Mouse (Mus musculus): ENCODE results near the gene Pou5f2. TPM values are rescaled to one million over a fixed set of nuclear protein-coding genes. Genes with fewer than 3 reads are reported as not detected.

The Pou5f2 gene
- 0.75 and 0.83 TPM in 2 replicates for polyA plus RNA-seq (2015; fragmentation: Nextera tagmentation; extraction: Ambion mirVana)

DNA sequence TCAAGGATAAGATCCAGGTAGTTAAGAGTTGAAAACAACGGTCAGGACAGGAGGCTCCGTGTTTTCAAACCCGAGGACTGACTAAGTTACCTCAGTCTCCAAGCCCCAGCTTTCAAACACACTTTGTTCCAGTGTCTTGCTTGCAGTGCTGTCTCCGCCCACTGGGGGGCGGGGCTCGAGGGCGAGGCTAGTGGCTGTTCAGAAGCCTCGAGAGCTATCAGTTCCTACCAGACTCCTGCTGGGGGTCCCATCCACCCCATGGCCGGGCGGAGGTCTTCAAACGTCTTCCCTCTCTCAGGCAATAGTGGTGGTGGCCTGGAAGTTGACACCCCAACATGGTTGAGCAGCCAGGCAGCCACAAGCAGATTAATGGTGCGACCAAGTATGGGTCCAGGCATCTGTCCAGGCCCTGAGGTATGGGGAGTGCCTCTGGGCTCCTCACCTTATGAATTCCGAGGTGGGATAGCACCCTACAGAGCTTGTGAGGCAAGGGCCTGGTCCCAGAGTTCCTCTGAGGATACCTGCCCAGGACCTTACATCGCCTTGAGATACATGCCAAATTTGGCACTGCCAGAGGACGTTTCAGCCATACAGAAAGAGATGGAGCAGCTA is at the start of gene Pou5f2:
Gene Pou5f2, plus strand, starts transcription at position 220 of the 612 bp plus-strand sequence.
- no peak within 1 kb of the TSS for H3K4me3 ChIP-seq
- H3K9ac ChIP-seq = no peak within 1 kb of the TSS
- 0 out of 2 replicates have a peak, but pooled peaks have one; percentile 7 for ATAC-seq (replicated peaks; ENCODE audit: insufficient number of reproducible peaks, insufficient read depth, low FRiP score, low read depth)
- no peak within 1 kb of the TSS for H3K4me2 ChIP-seq
- WGBS = 51% methylated on average over 15 of the region's 15 CpGs
- H3K9me3 ChIP-seq (replicated peaks) = no peaks in the 10 kb centered on the region
- no peaks in the 10 kb centered on the region for H3K27me3 ChIP-seq
- H3K27ac ChIP-seq = no peak within 1 kb of the TSS
- H3K36me3 ChIP-seq = no peaks in the 10 kb centered on the region
- no peaks in the 10 kb centered on the region for H3K4me1 ChIP-seq (replicated peaks)

GRCm38 (mm10) chr13:77976248-77976647 is 48.5 kb upstream of the Pou5f2 start:
- Histone ChIP-seq H3K27me3 (no peaks in the 10 kb centered on the region), H3K4me3 (no peak overlapping the region), H3K36me3 (no peaks in the 10 kb centered on the region), H3K9ac (no peak overlapping the region), H3K27ac (no peak overlapping the region), H3K4me2 (no peak overlapping the region), H3K9me3 (replicated peaks) (no peaks in the 10 kb centered on the region), H3K4me1 (replicated peaks) (no peaks in the 10 kb centered on the region)
- WGBS = 70% methylated on average over 3 of the region's 3 CpGs
- ATAC-seq (replicated peaks; ENCODE audit: insufficient number of reproducible peaks, insufficient read depth, low FRiP score, low read depth) = no peak

DNA sequence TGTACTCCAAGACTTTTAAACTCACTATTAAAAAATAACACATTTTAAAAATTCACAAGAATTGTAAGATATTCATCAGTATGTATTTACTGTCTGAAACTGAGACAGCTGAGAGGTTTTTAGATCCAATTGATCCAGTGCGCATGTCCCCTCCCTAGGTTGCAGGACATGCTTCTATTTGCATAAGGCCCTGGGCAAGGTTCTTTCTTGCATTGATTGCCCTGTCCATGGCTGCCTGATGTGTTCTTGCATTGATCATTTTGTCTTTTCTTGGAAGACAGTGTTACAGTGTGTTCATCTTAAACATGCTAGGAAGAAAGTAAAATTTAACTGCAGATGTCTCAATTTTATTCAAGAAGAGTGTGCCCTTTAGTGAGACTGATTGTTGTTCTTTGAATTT is 47.6 kb upstream of the Pou5f2 start:
- no peaks in the 10 kb centered on the region for H3K4me1 ChIP-seq (replicated peaks)
- H3K27me3 ChIP-seq = no peaks in the 10 kb centered on the region
- no peaks in the 10 kb centered on the region for H3K36me3 ChIP-seq
- ATAC-seq (replicated peaks; ENCODE audit: insufficient number of reproducible peaks, insufficient read depth, low FRiP score, low read depth) = no peak
- H3K9me3 ChIP-seq (replicated peaks) = no peaks in the 10 kb centered on the region
- no peak overlapping the region for H3K4me2 ChIP-seq
- no peak overlapping the region for H3K4me3 ChIP-seq
- H3K27ac ChIP-seq = no peak overlapping the region
- H3K9ac ChIP-seq = no peak overlapping the region
- 94% methylated on average over 1 of the region's 1 CpGs for WGBS

DNA sequence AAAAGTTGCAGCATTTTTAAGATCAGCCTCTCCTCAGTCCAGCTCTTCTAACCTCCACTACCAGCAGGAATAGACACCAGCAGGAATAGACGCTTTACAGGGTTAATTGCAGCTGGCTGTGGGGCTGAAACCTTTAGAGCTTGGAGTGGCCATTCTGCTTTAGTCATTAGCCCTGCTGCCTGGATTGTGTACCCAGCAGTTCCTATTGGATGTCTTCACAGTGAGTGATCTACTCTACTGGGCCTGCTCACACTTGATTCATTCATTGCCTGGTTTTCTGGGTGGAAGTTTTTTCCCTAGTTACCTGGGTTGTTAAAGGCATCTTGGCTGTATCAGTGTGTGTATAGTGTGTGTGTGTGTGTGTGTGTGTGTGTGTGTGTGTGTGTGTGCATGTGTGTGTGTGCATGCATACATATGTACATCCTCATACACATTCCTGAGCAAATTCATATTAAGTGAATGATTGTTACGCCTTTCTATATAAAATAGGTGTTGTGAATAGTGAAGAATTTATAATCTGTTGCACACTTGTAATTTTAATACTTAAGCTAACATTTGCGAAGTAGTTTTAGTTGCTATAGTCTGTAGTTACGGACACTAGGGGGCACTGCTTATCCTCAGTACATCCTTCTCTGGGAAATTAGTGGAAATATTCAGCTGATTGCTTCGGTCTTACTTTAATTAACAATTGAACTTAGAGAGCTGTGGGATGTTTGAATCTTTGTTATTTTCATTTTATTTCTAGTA is 42.4 kb upstream of the Pou5f2 start:
- Histone ChIP-seq H3K9ac (no peak overlapping the region), H3K27ac (no peak overlapping the region), H3K9me3 (replicated peaks) (no peaks in the 10 kb centered on the region), H3K36me3 (no peaks in the 10 kb centered on the region), H3K4me1 (replicated peaks) (peaks cover 3% of the 10 kb centered on the region; the same call in 1 of the 2 replicates), H3K4me3 (no peak overlapping the region), H3K4me2 (no peak overlapping the region), H3K27me3 (no peaks in the 10 kb centered on the region)
- no peak for ATAC-seq (replicated peaks; ENCODE audit: insufficient number of reproducible peaks, insufficient read depth, low FRiP score, low read depth)
- WGBS = 31% methylated on average over 5 of the region's 5 CpGs

DNA sequence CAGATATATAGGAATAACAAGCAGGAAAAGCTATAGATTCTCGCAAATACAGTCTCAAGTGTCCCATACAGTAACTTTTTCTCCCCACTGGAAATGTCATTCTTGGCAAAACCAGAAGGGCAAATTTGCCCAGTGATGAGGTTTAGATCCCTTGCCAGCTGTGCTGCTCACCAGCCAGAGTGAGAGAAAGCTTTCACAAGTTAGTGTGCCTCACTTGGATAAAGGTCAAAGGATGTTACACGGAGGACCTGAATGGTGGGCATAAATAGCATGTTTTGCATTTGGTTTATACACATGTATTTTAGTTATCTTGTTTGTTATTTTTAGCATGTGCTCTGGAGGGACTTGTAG is 41.9 kb upstream of the Pou5f2 start:
- Histone ChIP-seq H3K9ac (no peak overlapping the region), H3K27me3 (no peaks in the 10 kb centered on the region), H3K36me3 (no peaks in the 10 kb centered on the region), H3K9me3 (replicated peaks) (no peaks in the 10 kb centered on the region), H3K4me3 (no peak overlapping the region), H3K4me1 (replicated peaks) (peaks cover 3% of the 10 kb centered on the region; the same call in 1 of the 2 replicates), H3K27ac (0 out of 2 replicates have a peak overlapping the region, but pooled peaks have one; percentile 27), H3K4me2 (no peak overlapping the region)
- no peak for ATAC-seq (replicated peaks; ENCODE audit: insufficient number of reproducible peaks, insufficient read depth, low FRiP score, low read depth)
- WGBS = 61% methylated on average over 2 of the region's 2 CpGs

- no peaks in the 10 kb centered on the region for H3K36me3 ChIP-seq
- H3K9me3 ChIP-seq (replicated peaks) = no peaks in the 10 kb centered on the region
- no peaks in the 10 kb centered on the region for H3K4me1 ChIP-seq (replicated peaks)
- H3K27me3 ChIP-seq = no peaks in the 10 kb centered on the region
- no peak overlapping the region for H3K4me3 ChIP-seq
- no peak overlapping the region for H3K27ac ChIP-seq
- no peak for ATAC-seq (replicated peaks; ENCODE audit: insufficient number of reproducible peaks, insufficient read depth, low FRiP score, low read depth)
- H3K9ac ChIP-seq = no peak overlapping the region
- H3K4me2 ChIP-seq = no peak overlapping the region
- WGBS = 69% methylated on average over 5 of the region's 5 CpGs
Observed at GRCm38 (mm10) chr13:77991189-77991886, 33.4 kb upstream of the Pou5f2 start.

GRCm38 (mm10) chr13:78004649-78005048 is 20.1 kb upstream of the Pou5f2 start:
- Histone ChIP-seq H3K9ac (no peak overlapping the region), H3K9me3 (replicated peaks) (no peaks in the 10 kb centered on the region), H3K27ac (no peak overlapping the region), H3K27me3 (no peaks in the 10 kb centered on the region), H3K4me1 (replicated peaks) (no peaks in the 10 kb centered on the region), H3K36me3 (no peaks in the 10 kb centered on the region), H3K4me2 (no peak overlapping the region), H3K4me3 (no peak overlapping the region)
- ATAC-seq (replicated peaks; ENCODE audit: insufficient number of reproducible peaks, insufficient read depth, low FRiP score, low read depth) = no peak
- 69% methylated on average over 4 of the region's 4 CpGs for WGBS

DNA sequence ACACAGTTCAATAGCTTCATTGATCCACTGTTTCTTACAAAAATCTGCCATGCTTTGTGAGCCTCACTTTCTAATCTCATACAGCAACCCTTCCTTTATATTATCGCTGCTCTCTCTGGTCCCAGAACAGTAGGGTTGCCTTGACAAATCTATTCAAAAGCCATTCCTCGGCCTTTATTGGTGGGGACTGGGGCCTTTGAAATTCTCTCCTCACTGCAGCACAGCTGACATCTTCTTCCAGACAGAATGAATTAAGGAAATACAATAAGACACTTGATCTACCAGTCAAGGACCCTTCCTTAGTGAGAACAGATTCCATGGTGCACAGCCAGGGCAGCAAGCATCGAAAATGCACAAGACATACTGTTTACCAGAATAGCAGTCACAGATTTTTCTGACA is 19.4 kb upstream of the Pou5f2 start:
- no peaks in the 10 kb centered on the region for H3K36me3 ChIP-seq
- WGBS = 64% methylated on average over 3 of the region's 3 CpGs
- H3K27me3 ChIP-seq = no peaks in the 10 kb centered on the region
- H3K27ac ChIP-seq = no peak overlapping the region
- H3K4me2 ChIP-seq = no peak overlapping the region
- no peaks in the 10 kb centered on the region for H3K4me1 ChIP-seq (replicated peaks)
- H3K9me3 ChIP-seq (replicated peaks) = no peaks in the 10 kb centered on the region
- H3K9ac ChIP-seq = no peak overlapping the region
- no peak overlapping the region for H3K4me3 ChIP-seq
- ATAC-seq (replicated peaks; ENCODE audit: insufficient number of reproducible peaks, insufficient read depth, low FRiP score, low read depth) = no peak

GRCm38 (mm10) chr13:78010176-78010575 is 14.5 kb upstream of the Pou5f2 start:
- ATAC-seq (replicated peaks; ENCODE audit: insufficient number of reproducible peaks, insufficient read depth, low FRiP score, low read depth) = no peak
- H3K9ac ChIP-seq = no peak overlapping the region
- H3K36me3 ChIP-seq = no peaks in the 10 kb centered on the region
- no peaks in the 10 kb centered on the region for H3K27me3 ChIP-seq
- no peak overlapping the region for H3K4me3 ChIP-seq
- H3K27ac ChIP-seq = no peak overlapping the region
- H3K4me1 ChIP-seq (replicated peaks) = no peaks in the 10 kb centered on the region
- 86% methylated on average over 1 of the region's 1 CpGs for WGBS
- H3K9me3 ChIP-seq (replicated peaks) = no peaks in the 10 kb centered on the region
- H3K4me2 ChIP-seq = no peak overlapping the region

- 36% methylated on average over 1 of the region's 1 CpGs for WGBS
- Histone ChIP-seq H3K9me3 (replicated peaks) (no peaks in the 10 kb centered on the region), H3K4me2 (no peak overlapping the region), H3K4me3 (no peak overlapping the region), H3K27me3 (no peaks in the 10 kb centered on the region), H3K27ac (no peak overlapping the region), H3K4me1 (replicated peaks) (no peaks in the 10 kb centered on the region; the same call in 1 of the 2 replicates), H3K9ac (no peak overlapping the region), H3K36me3 (no peaks in the 10 kb centered on the region)
- no peak for ATAC-seq (replicated peaks; ENCODE audit: insufficient number of reproducible peaks, insufficient read depth, low FRiP score, low read depth)
Observed at GRCm38 (mm10) chr13:78032821-78033220, 8.1 kb downstream of the Pou5f2 start.

GRCm38 (mm10) chr13:78037203-78037602 is 12.5 kb downstream of the Pou5f2 start:
- no peak overlapping the region for H3K9ac ChIP-seq
- WGBS = 52% methylated on average over 1 of the region's 1 CpGs
- no peak for ATAC-seq (replicated peaks; ENCODE audit: insufficient number of reproducible peaks, insufficient read depth, low FRiP score, low read depth)
- no peaks in the 10 kb centered on the region for H3K9me3 ChIP-seq (replicated peaks)
- H3K4me2 ChIP-seq = no peak overlapping the region
- no peak overlapping the region for H3K27ac ChIP-seq
- no peaks in the 10 kb centered on the region for H3K27me3 ChIP-seq
- no peaks in the 10 kb centered on the region; the same call in 1 of the 2 replicates for H3K4me1 ChIP-seq (replicated peaks)
- no peaks in the 10 kb centered on the region for H3K36me3 ChIP-seq
- H3K4me3 ChIP-seq = no peak overlapping the region
